Mouse (Mus musculus) embryonic facial prominence, embryonic 10.5 days (tissue): ENCODE measurements around the gene Dennd4c. TPM values are rescaled to one million over a fixed set of nuclear protein-coding genes. Genes with fewer than 3 reads are reported as not detected.
"Not testable (repeated sequence)": the region's sequence is repeated elsewhere in the genome, so short reads cannot be mapped to it uniquely, and the experiment has no call there.

Source experiments
- DNase-seq: peaks from one replicate; pipeline ENCODE4 v3.0.0-alpha.2; 2017; ENCODE audit warnings: low spot score
- H3K27ac ChIP-seq: fragments of 300-500 bp; sonication (generic); replicated peaks from 2 replicates; pipeline ENCODE4 v1.5.1; 2016; ENCODE audit warnings: mild to moderate bottlenecking
- H3K27me3 ChIP-seq: fragments of 300-500 bp; sonication (generic); replicated peaks from 2 replicates; pipeline ENCODE4 v1.6.1; 2016; ENCODE audit warnings: low read depth, mild to moderate bottlenecking; ENCODE audit not compliant: poor library complexity, severe bottlenecking
- H3K36me3 ChIP-seq: fragments of 300-500 bp; sonication (generic); replicated peaks from 2 replicates; pipeline ENCODE4 v1.6.1; 2016; ENCODE audit warnings: mild to moderate bottlenecking, moderate library complexity
- H3K4me1 ChIP-seq: fragments of 300-500 bp; sonication (generic); 2 replicates; pipeline ENCODE4 v1.6.1; 2016
- H3K4me3 ChIP-seq: fragments of 300-500 bp; sonication (generic); 2 replicates; pipeline ENCODE4 v1.5.1; 2016; ENCODE audit warnings: mild to moderate bottlenecking, moderate library complexity
- H3K9me3 ChIP-seq: fragments of 300-500 bp; sonication (generic); 2 replicates; pipeline ENCODE4 v1.6.1; 2016; ENCODE audit warnings: mild to moderate bottlenecking
- WGBS: fragments of 180-500 bp; shearing (Covaris S2); methylation state at CpG from one replicate; pipeline ENCODE4 v1.1.7; 2016; 5-methylcytosine and 5-hydroxymethylcytosine counted together
- polyA plus RNA-seq: library from polyadenylated mRNA; unstranded; fragments of >200 nt; fragmentation: Nextera tagmentation; extraction: Ambion mirVana; gene quantifications from 2 replicates; pipeline ENCODE4 v1.2.1, GENCODE M21; 2016

Dennd4c gene
- polyA plus RNA-seq, 1 experiment from 2014 or later: 6.1 TPM

DNA sequence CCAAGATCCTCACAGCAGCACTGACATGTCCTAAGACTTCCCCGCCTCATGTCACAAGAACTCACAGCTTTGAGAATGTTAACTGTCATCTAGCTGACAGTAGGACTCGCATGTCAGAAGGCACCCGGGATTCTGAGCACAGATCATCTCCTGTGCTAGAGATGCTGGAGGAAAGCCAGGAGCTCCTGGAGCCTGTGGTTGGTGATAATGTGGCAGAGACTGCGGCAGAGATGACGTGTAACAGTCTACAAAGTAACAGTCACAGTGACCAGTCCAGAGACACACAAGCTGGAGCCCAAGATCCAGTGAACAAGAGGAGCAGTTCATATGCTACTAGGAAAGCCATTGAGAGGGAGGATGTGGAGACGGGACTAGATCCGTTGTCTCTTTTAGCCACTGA lies 76.8 kb downstream of the Dennd4c start:
- no peaks in the 10 kb centered on the region for H3K9me3 ChIP-seq
- DNase-seq: no peak
- H3K27me3 ChIP-seq: no peaks in the 10 kb centered on the region
- no peak overlapping the region for H3K27ac ChIP-seq
- WGBS: 88% methylated on average over 7 of the region's 7 CpGs
- H3K36me3 ChIP-seq: peaks cover 76% of the 10 kb centered on the region
- H3K4me3 ChIP-seq: no peak overlapping the region
- H3K4me1 ChIP-seq: no peaks in the 10 kb centered on the region

- H3K4me3 ChIP-seq: no peak overlapping the region
- H3K27me3 ChIP-seq: no peaks in the 10 kb centered on the region
- H3K36me3 ChIP-seq: peaks cover 72% of the 10 kb centered on the region
- no peak for DNase-seq
- H3K27ac ChIP-seq: no peak overlapping the region
- H3K4me1 ChIP-seq: no peaks in the 10 kb centered on the region
- H3K9me3 ChIP-seq: no peaks in the 10 kb centered on the region
- 95% methylated on average over 2 of the region's 2 CpGs for WGBS
These were observed 83.5 kb downstream of the Dennd4c start for GRCm38 (mm10) chr4:86831896-86832295.

GRCm38 (mm10) chr4:86841141-86841540 lies 92.8 kb downstream of the Dennd4c start:
- not testable (repeated sequence) for H3K4me1 ChIP-seq, H3K27ac ChIP-seq, H3K9me3 ChIP-seq, DNase-seq, H3K4me3 ChIP-seq, H3K27me3 ChIP-seq
- peaks cover 89% of the 10 kb centered on the region for H3K36me3 ChIP-seq
- WGBS: 95% methylated on average over 2 of the region's 2 CpGs

- DNase-seq: no peak
- Histone ChIP-seq H3K9me3 (no peaks in the 10 kb centered on the region), H3K27ac (no peak overlapping the region), H3K4me1 (no peaks in the 10 kb centered on the region), H3K4me3 (no peak overlapping the region), H3K36me3 (peaks cover 79% of the 10 kb centered on the region), H3K27me3 (no peaks in the 10 kb centered on the region)
- 95% methylated on average over 3 of the region's 3 CpGs for WGBS
These were observed 97.0 kb downstream of the Dennd4c start for GRCm38 (mm10) chr4:86845384-86845783.

GRCm38 (mm10) chr4:86847246-86847645 lies 98.9 kb downstream of the Dennd4c start:
- 89% methylated on average over 2 of the region's 2 CpGs for WGBS
- Histone ChIP-seq H3K4me3 (no peak overlapping the region), H3K27ac (no peak overlapping the region), H3K36me3 (peaks cover 77% of the 10 kb centered on the region), H3K9me3 (no peaks in the 10 kb centered on the region), H3K27me3 (no peaks in the 10 kb centered on the region), H3K4me1 (no peaks in the 10 kb centered on the region)
- no peak for DNase-seq

DNA sequence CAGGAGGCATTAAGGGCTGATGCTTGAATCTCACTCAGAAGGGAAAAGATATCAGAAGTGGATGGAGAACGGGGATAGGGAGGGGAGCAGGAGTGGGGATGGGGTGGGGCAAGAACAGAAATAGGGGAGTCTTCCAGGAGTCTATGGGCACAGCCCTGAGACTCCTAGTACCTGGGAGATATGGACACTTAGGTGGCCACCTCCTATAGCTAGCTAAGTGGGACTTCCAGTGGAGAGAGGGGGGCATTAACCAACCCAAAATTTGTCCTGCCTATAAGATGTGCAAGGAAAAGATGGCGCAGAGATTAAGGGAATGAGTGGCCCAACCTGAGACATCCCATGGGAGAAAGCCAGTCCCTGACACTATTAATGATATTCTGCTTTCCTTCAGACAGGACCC lies 103.0 kb downstream of the Dennd4c start:
- no peak overlapping the region for H3K4me3 ChIP-seq
- peaks cover 75% of the 10 kb centered on the region for H3K36me3 ChIP-seq
- no peaks in the 10 kb centered on the region for H3K27me3 ChIP-seq
- H3K9me3 ChIP-seq: no peaks in the 10 kb centered on the region
- no peak for DNase-seq
- 81% methylated on average over 2 of the region's 2 CpGs for WGBS
- no peak overlapping the region for H3K27ac ChIP-seq
- peaks cover 9% of the 10 kb centered on the region; the same call in 1 of the 2 replicates for H3K4me1 ChIP-seq

DNA sequence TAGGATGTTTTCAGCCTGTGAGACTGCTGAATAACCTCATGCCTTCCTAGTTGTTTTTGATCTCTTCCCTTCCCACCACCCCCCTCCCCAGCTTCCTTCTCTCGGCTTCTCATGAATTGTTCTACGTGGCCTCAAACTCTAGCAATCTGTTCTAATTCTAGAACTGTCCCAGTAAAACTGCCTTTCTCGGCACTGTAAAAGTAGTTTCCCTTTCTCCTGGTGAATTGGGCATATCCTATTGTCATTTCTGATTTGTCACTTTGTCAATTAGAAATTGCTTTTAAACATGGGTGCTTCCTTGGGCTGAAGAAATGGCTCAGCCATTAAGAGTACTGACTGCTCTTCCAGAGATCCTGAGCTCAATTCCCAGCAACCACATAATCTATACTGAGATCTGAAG lies 103.7 kb downstream of the Dennd4c start:
- WGBS: 71% methylated on average over 3 of the region's 3 CpGs
- H3K4me3 ChIP-seq: no peak overlapping the region
- no peaks in the 10 kb centered on the region for H3K27me3 ChIP-seq
- H3K36me3 ChIP-seq: peaks cover 72% of the 10 kb centered on the region
- DNase-seq: no peak
- no peaks in the 10 kb centered on the region for H3K9me3 ChIP-seq
- H3K27ac ChIP-seq: no peak overlapping the region
- H3K4me1 ChIP-seq: peaks cover 9% of the 10 kb centered on the region; the same call in 1 of the 2 replicates

DNA sequence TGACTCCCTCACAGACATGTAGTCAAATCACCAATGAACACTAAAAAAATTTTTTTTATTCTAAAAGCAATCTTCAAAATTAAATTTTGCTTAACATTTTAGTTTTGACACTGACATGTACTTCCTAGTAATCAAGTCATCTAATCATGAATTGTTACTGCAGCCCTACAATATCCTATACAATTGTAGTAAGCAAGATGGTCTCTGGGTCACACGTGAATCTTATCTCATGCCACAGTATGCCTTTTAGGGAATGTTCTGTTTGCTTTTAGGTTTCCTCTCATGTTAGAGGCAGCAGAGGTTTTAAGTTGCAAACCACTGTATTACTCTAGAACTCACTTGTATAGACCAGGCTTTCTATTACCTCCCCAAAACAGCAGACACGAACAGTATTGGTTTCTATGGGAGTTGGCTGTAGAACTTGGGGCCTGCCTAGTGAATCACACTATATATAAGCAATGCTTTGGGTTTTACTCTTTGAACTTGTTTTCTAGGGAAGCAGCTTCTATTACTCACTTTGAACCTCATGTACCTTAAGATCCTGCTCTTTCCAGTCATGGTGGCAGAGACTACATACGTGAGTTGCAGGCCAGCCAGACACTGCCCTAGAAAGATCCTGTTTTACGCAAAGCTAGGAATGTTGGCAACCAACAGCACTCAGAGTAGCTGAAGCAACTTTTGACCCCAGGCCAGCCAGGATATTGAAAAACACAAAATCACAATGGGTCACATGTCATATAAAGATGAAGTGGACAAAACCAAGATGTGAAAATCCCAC lies 104.6 kb downstream of the Dennd4c start:
- no peak for DNase-seq
- no peak overlapping the region for H3K27ac ChIP-seq
- 85% methylated on average over 4 of the region's 4 CpGs for WGBS
- H3K4me3 ChIP-seq: no peak overlapping the region
- H3K9me3 ChIP-seq: no peaks in the 10 kb centered on the region
- H3K4me1 ChIP-seq: peaks cover 13% of the 10 kb centered on the region
- H3K36me3 ChIP-seq: peaks cover 62% of the 10 kb centered on the region
- no peaks in the 10 kb centered on the region for H3K27me3 ChIP-seq

GRCm38 (mm10) chr4:86856304-86857112 lies 108.2 kb downstream of the Dennd4c start:
- no peaks in the 10 kb centered on the region for H3K9me3 ChIP-seq
- peaks cover 18% of the 10 kb centered on the region for H3K4me1 ChIP-seq
- WGBS: 2% methylated on average over 50 of the region's 50 CpGs
- peak overlapping the region; percentile 98 for H3K4me3 ChIP-seq
- DNase-seq: no peak
- H3K27ac ChIP-seq: peak overlapping the region; percentile 99
- no peaks in the 10 kb centered on the region for H3K27me3 ChIP-seq
- peaks cover 46% of the 10 kb centered on the region for H3K36me3 ChIP-seq

GRCm38 (mm10) chr4:86857113-86858069 lies 109.0 kb downstream of the Dennd4c start, which contains the start of gene Rps6:
Rps6 (minus strand) TSS chr4:86857412.
- H3K27ac ChIP-seq: peak within 1 kb of the TSS; percentile 99
- WGBS: under 1% methylated on average over 68 of the region's 68 CpGs
- peaks cover 18% of the 10 kb centered on the region for H3K4me1 ChIP-seq
- H3K9me3 ChIP-seq: no peaks in the 10 kb centered on the region
- peaks cover 38% of the 10 kb centered on the region for H3K36me3 ChIP-seq
- peak; percentile 94 for DNase-seq
- H3K4me3 ChIP-seq: peak within 1 kb of the TSS; percentile 98
- H3K27me3 ChIP-seq: no peaks in the 10 kb centered on the region

DNA sequence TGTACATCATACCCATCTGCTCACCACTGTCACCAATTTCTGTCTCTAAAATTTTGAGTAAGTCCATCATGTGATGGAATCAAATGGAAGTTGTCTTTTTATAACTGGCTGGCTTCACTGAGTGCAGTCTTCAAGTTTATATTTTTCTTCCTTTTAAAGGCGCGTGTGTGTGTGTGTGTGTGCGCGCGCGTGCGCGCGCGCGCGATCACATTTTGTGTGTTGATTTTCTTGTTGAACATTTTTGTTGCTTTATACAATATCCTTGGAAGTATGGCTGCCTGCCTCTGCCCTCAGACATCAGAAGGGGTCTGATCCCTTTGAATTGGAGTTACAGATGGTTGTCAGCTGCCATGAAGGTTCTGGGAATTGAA lies 109.7 kb downstream of the Dennd4c start:
- Histone ChIP-seq H3K36me3 (peaks cover 31% of the 10 kb centered on the region), H3K4me3 (peak overlapping the region; percentile 98), H3K27me3 (no peaks in the 10 kb centered on the region), H3K4me1 (peaks cover 18% of the 10 kb centered on the region), H3K9me3 (no peaks in the 10 kb centered on the region), H3K27ac (peak overlapping the region; percentile 99)
- 57% methylated on average over 12 of the region's 12 CpGs for WGBS
- no peak for DNase-seq

GRCm38 (mm10) chr4:86864087-86864486 lies 115.7 kb downstream of the Dennd4c start:
- H3K9me3 ChIP-seq: no peaks in the 10 kb centered on the region
- no peaks in the 10 kb centered on the region for H3K27me3 ChIP-seq
- 85% methylated on average over 5 of the region's 5 CpGs for WGBS
- no peaks in the 10 kb centered on the region for H3K36me3 ChIP-seq
- H3K4me1 ChIP-seq: no peaks in the 10 kb centered on the region
- no peak overlapping the region for H3K4me3 ChIP-seq
- H3K27ac ChIP-seq: no peak overlapping the region
- DNase-seq: no peak
